Mouse (Mus musculus): ENCODE data around the gene Lipo3. TPM values are rescaled to one million over a fixed set of nuclear protein-coding genes. Genes with fewer than 3 reads are reported as not detected.

The Lipo3 gene
- polyA plus RNA-seq, 1 experiment = 3.0 TPM

GRCm38 (mm10) chr19:33517680-33518079 lies 244.1 kb downstream of the Lipo3 start, which contains the start of gene Lipo4:
TSS of gene Lipo4 (minus strand) at chr19:33517780.
- Histone ChIP-seq H3K27me3 (replicated peaks; ENCODE audit: control insufficient read depth, insufficient read depth, low read length) (no peaks in the 10 kb centered on the region), H3K27ac (ENCODE audit: insufficient read depth, low read depth, low read length) (no peak within 1 kb of the TSS), H3K4me1 (ENCODE audit: control insufficient read depth, insufficient read depth, low read length) (no peaks in the 10 kb centered on the region), H3K4me3 (ENCODE audit: insufficient read depth, low read depth, low read length) (no peak within 1 kb of the TSS), H3K36me3 (ENCODE audit: control insufficient read depth, insufficient read depth, low read length) (no peaks in the 10 kb centered on the region)
- TF ChIP-seq POLR2A (IDR thresholded peaks at IDR 0.05; ENCODE audit: low read depth, low read length) (no peak), CTCF (conservative IDR thresholded peaks at IDR 0.05; ENCODE audit: insufficient read depth, insufficient read length, low read depth, low read length) (no peak)
- DNase-seq = no peak

Other genes starting within 250 kb of the Lipo3 start
- not detected in 2 replicates for gene Lipo4, start 244.2 kb downstream of the Lipo3 start, polyA plus RNA-seq (2012; rRNA removed)
- gene Gm8978, start 136.7 kb downstream of the Lipo3 start, polyA plus RNA-seq (2012; rRNA removed) = not detected in 2 replicates
- not detected in 2 replicates for gene Lipo2, start 10.6 kb downstream of the Lipo3 start, polyA plus RNA-seq (2012; rRNA removed)
- gene Lipo1, start 25.5 kb upstream of the Lipo3 start, polyA plus RNA-seq (2012; rRNA removed) = not detected in 2 replicates
- gene Lipf, start 199.2 kb upstream of the Lipo3 start, polyA plus RNA-seq (2012; rRNA removed) = not detected in 2 replicates
- not detected in 2 replicates for gene Lipk, start 246.3 kb upstream of the Lipo3 start, polyA plus RNA-seq (2012; rRNA removed)

All from kidney, adult 2 months (tissue).